Mouse (Mus musculus) right cerebral cortex, postnatal 10 days (tissue): ENCODE measurements around the gene Pde4dip.

ENCODE experiments used
- DNase-seq, 2 experiments: peaks; one replicate each; pipeline ENCODE4 v3.0.0; 2021; ENCODE audit warnings: low spot score in 2 of 2

The Pde4dip gene

DNA sequence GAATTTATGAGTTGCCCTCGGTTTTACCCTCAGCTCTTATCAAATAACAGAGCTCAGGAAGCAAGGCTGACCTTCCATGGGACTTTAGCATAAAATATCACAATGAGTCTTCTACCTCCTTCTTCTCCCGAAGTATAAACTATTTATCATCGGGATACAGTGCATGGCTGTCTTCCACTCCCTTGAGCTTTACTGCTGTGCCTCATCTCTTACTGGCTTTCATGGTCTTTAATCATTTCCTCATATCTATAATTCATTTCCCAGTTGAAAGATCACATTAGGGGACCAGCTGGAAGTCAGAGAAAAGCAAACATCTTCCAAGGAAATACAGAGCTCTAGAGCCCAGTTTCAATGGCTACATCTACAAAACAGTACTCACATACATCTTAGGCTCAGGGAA lies 239.5 kb downstream of the Pde4dip start:
- no peak for DNase-seq

DNA sequence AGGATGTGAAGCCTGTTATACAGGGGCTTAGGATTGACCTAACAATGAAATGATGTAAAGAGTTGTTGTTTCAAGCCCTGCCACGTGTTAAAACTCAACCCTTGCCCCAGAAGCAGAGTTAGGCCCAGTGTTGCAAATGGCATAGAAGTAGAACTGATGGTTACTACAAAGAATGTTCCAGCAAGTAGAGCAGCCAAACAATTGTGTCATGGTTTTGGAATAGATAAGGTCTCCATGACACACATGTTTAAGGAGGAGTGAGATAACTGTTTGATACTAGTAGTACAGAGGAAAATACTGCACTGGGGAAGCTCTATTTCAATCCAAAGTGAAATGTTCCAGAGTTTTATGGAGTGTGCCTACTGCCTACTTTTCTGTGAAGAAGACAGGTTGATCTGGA lies 240.0 kb downstream of the Pde4dip start:
- DNase-seq: no peak

GRCm38 (mm10) chr3:97642001-97642400 lies 246.5 kb downstream of the Pde4dip start:
- DNase-seq: no peak

DNA sequence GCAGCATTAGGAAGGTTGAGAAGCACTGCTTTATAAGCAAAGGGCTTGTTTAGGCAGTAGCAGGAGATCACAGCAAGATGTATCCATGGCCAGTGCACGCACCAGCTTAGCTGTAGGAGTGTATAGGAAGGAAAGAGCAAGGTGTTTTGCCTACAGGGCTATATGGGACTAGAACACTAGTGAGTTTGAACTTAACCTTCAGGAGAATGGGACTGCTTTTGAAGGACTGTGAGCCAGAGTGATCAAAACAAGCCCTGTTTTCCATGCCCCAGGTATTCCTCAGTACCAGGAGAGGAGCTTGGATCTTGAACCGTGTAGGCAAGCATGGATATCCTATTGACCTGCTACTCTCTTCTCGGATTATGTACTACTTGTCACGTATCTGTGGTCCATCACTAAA lies 247.1 kb downstream of the Pde4dip start:
- DNase-seq: no peak
